Mouse (Mus musculus) myocyte (in vitro differentiated cells): Measurements from ENCODE around the gene Fgf3.

Experiments used
- MAX ChIP-seq: IDR thresholded peaks from one replicate; pipeline ENCODE4 v1.6.1; 2011; ENCODE audit warnings: low read depth, mild to moderate bottlenecking, control low read depth
- POLR2A ChIP-seq: IDR thresholded peaks from one replicate; pipeline ENCODE4 v1.6.1; 2011; ENCODE audit warnings: low read depth, mild to moderate bottlenecking, control low read depth, moderate library complexity; ENCODE audit not compliant: insufficient read length
- POLR2AphosphoS2 ChIP-seq: IDR thresholded peaks from one replicate; pipeline ENCODE4 v1.6.1; 2011; ENCODE audit warnings: low read depth, control low read depth; ENCODE audit not compliant: insufficient read length
- TCF3 ChIP-seq: IDR thresholded peaks from one replicate; pipeline ENCODE4 v1.6.1; 2011; ENCODE audit warnings: low read depth, control low read depth; ENCODE audit not compliant: insufficient read length
- USF1 ChIP-seq: IDR thresholded peaks from one replicate; pipeline ENCODE4 v1.6.1; 2011; ENCODE audit warnings: low read depth, mild to moderate bottlenecking, control low read depth, moderate library complexity

GRCm38 (mm10) chr7:144867602-144868001 is 29.7 kb downstream of the Fgf3 start:
- TF ChIP-seq POLR2A (no peak), MAX (no peak), TCF3 (no peak), POLR2AphosphoS2 (no peak), USF1 (no peak)
